ENCODE assay signal across 13 mouse cellular contexts in the genomic region with DNA sequence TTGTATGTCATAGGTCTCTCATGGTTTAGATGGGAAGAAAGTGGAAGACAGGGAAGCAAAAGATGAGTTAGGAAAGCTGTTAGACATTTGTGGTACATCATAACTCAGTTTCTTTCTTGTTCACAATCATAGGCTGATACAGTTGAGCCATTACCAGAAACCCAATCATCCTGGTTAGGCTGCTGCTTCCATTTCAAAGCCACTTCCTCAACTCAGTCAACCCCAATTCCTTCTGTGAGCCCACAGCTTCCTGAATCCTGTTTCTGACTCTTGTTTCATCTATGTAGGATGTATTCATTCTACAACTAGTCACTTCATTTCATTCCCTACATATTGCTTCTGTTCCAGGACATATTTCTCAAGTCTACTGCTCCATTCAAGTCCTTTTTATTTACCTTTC.
"Had no signal": no experiment of that assay in that cellular context is flagged by ENCODE, and none has a peak within 500 bp of the region (broad histone marks: within the 10 kb centered on the region; RNA-seq: fewer than 3 reads in every experiment).

No protein-coding gene starts in this region.

- H3K4me3 ChIP-seq: liver, embryonic 13.5 days; midbrain, embryonic 12.5 days had no signal

- H3K27ac ChIP-seq: kidney, postnatal 0 days; liver, embryonic 13.5 days; midbrain, embryonic 12.5 days had no signal

- H3K36me3 ChIP-seq: liver, embryonic 13.5 days; midbrain, embryonic 12.5 days had no signal

- H3K4me2 ChIP-seq: liver, embryonic 13.5 days; midbrain, embryonic 12.5 days had no signal

- ATAC-seq: inflammation-experienced regulatory T-cells, adult 6 months; intestine, postnatal 0 days; liver, postnatal 0 days had no signal

- DNase-seq: kidney, adult 8-10 months; kidney, postnatal 36 days; layer of hippocampus, adult 9-11 months; left cerebral cortex, postnatal 4 days; liver, embryonic 13.5 days; liver, postnatal 0 days; right cerebral cortex, postnatal 14 days; thymus, adult 18-20 months; thymus, postnatal 14 days had no signal

- H3K9me3 ChIP-seq: liver, embryonic 13.5 days; midbrain, embryonic 12.5 days had no signal

- H3K4me1 ChIP-seq: liver, embryonic 13.5 days; midbrain, embryonic 12.5 days had no signal

- H3K27me3 ChIP-seq: liver, embryonic 13.5 days; midbrain, embryonic 12.5 days had no signal

- H3K9ac ChIP-seq: liver, embryonic 13.5 days; liver, postnatal 0 days; midbrain, embryonic 12.5 days had no signal
